Mouse (Mus musculus): ENCODE data around the gene Flot1.

The Flot1 gene

GRCm38 (mm10) chr17:35812307-35812706, 10.7 kb upstream of the Flot1 start:
- no peak for DNase-seq

DNA sequence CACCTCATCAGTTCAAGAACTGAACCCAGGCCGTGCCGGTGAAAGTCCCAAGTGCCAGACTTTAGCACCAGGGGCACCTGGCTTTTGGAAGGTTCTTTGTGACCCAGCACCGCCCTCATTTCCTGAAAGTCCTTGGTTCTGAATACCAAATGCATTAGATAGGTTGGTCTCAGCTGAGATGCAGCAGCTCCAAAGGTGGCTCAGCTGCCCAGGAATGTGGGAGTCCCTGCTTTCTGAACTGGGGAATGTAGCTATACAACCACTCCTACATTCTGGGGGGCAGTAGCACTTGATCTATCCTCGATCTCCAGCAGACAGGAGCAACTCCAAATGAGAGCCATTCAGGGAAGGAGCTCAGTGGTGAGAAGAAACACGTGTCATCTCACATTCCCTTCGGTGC, 10.3 kb upstream of the Flot1 start:
- DNase-seq: no peak

GRCm38 (mm10) chr17:35813245-35813647, 9.8 kb upstream of the Flot1 start:
- DNase-seq: peak; percentile 97

DNA sequence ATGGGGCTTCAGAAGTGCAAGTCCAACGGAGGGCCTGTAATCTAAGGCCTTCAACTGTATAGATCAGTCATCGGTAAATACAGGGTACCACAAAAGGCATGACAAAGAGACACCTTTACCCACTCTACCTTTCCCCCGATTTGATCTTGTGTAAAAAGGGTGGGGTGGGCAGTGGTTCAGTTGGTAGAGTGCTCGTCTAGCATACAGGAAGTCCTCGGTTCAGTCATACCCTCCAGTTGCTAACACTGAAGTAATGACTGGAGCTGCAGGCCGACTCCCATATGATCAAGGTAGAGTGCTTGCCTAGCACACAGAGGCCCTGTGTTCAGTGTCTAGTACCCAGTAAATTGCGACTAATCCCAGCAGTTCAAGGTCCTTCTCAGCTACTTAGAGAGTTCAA, 9.4 kb upstream of the Flot1 start:
- no peak for DNase-seq

DNA sequence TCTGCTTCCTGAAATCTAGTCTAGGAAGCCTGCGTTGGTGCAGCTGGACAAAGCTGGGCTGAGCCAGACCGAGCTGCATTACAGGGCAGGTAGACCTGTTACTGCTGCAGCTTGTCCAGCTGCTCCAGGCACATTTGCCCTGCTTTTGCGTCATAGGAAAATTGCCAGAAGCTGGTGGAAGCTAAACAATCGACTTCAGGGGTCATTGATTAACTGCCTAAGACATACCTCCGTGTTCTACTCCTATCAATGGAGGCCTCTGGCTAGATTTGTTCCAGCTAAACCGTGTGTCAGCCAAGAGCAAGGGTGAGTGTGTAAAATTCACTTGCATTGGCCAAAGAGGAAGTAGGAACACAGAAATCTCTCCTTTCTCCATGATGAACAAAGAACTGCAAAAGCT, 8.4 kb upstream of the Flot1 start:
- peak; percentile 85 for DNase-seq

GRCm38 (mm10) chr17:35815836-35816235, 7.2 kb upstream of the Flot1 start:
- no peak for DNase-seq

DNA sequence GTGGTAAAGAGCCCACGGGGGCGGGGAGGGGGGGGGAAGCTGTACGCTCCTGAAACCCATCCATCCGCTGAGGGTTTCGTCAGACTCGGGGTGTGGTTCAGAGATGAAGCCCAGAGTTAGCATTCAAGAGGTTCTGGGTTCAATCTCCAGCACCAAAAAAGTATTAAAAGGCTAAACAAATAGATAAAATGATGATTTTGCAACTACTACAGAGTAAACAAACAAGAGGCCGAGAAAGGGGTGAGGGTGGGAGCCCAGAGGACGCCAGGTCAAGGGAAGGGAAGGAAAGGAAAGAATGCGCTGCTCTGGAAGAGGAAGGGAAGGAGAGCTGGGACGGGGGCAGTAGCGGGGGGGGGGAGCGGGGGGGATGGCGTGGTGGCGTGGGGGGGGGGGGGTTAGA, 6.3 kb upstream of the Flot1 start:
- DNase-seq: peak; percentile 44

DNA sequence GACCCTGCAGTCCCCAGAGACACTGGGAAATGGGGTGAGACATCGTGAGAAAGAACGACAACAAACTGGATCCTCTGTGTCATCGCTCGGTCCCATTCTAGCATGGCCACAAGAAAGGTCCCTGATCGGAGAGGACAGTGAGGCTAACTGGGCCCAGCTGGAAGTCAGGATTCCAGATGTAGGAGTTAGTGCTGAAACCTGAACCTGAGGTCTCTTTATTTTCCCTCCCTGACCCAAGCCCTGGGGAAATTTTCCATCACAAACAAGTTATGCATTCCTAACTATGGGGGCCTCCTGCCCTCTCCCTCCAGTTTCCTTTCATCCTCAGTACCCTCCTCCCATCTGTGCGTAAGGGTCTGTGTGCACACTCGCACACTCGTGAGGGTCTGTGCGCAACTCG, 5.8 kb upstream of the Flot1 start:
- DNase-seq: peak; percentile 43

DNA sequence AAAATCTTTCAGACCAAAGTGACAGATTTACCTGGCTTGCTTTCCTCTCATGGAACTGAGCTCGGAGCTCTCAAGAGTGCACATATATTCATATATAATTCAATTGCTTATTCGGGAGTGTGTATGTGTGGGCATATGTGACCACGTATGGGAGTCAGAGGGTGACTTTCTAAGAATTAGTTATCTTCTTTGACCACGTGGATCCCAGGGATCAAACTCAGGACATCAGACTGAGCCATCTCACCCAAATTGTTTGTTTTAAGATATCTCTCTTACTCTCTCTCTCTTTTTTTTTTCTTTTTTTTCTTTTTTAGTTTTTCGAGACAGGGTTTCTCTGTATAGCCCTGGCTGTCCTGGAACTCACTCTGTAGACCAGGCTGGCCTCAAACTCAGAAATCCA, 2.9 kb upstream of the Flot1 start:
- DNase-seq: no peak

GRCm38 (mm10) chr17:35821439-35822430, 1.3 kb upstream of the Flot1 start, which contains the start of gene Ier3:
TSS of gene Ier3 (plus strand) at chr17:35821684.
- peak; percentile 93 for DNase-seq

DNA sequence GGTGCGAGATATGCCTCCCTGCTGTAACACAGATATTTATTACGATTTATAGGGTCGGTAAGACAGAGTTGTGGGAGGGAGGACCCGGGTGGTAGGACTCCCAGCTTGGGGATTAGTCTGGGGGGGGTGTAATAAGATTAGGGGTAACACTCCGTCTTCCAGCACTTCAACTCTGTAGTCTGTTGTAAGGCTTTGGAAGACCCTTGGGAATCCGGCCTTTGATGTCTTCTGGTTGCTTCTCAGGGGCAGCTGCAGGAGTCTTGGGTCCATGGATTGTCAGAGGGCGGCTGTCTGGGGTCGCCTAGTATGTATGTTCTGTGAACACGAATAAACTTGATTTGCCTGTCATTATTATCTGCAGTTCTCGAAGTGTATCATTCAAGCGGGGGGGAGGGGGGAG, 466 bp upstream of the Flot1 start:
- DNase-seq: no peak

DNA sequence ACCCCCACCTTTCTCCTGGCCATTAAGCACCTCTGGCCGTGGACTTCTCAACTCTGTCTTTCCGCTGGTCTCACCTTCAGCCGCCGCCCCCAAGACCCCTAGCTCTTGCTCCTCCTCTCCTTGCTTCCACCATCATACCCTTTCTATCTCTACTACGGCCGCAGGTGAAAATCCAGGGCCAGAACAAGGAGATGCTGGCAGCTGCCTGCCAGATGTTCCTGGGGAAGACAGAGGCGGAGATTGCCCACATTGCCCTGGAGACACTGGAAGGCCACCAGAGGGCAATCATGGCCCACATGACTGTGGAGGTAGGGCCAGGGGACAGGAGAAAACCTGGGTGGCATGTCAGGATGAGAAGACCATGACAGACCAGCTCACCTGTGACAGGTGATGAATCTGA, 1.4 kb downstream of the Flot1 start:
- DNase-seq: no peak

DNA sequence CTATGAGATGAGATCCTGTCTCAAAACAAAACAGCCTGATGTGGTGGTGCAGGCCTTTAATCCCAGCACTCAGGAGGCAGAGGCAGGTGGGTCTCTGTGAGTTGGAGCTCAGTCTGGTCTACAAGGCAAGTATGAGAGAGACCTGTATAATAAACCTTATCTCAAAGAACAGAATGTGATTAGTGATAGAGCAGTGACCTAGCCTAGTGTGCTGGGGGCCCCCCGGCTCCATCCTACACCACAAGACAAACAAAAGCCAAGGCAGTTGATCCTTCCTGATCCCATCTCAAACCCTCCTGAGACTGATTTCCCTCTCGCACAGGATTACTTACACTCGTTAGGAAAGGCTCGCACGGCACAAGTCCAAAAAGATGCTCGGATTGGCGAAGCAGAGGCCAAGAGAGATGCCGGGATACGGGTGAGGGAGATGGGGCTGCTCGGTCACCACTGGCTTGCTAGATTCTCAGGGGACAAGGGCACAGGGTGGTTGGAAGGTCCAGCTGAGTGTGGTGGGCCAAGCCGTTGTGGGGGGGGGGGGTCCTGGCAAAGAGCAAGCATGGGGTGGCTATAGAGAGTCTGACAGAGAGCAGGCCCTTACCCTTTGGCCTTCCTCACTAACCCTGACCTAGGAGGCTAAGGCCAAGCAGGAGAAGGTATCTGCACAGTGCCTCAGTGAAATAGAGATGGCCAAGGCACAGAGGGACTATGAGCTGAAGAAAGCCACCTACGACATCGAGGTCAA, 2.2 kb downstream of the Flot1 start:
- DNase-seq: no peak

DNA sequence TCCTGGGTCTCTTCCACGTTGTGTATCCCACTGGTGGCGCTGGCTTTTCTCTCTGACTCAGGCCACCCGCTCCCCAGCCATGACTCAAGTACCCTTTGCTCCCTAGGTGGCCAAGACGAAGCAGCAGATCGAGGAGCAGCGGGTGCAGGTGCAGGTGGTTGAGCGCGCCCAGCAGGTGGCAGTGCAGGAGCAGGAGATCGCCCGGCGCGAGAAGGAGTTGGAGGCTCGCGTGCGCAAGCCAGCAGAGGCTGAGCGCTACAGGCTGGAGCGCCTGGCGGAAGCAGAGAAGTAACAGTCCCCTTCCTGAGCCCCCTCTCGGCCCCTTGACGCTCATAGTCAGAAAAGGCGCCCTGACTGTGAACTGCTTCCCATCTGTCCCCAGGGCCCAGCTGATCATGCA, 6.7 kb downstream of the Flot1 start:
- peak; percentile 87 for DNase-seq

GRCm38 (mm10) chr17:35832400-35833238, 9.6 kb downstream of the Flot1 start:
- no peak for DNase-seq

- no peak for DNase-seq
These were observed 10.3 kb downstream of the Flot1 start for GRCm38 (mm10) chr17:35833239-35833751.

GRCm38 (mm10) chr17:35833894-35834293, 10.9 kb downstream of the Flot1 start:
- no peak for DNase-seq

DNA sequence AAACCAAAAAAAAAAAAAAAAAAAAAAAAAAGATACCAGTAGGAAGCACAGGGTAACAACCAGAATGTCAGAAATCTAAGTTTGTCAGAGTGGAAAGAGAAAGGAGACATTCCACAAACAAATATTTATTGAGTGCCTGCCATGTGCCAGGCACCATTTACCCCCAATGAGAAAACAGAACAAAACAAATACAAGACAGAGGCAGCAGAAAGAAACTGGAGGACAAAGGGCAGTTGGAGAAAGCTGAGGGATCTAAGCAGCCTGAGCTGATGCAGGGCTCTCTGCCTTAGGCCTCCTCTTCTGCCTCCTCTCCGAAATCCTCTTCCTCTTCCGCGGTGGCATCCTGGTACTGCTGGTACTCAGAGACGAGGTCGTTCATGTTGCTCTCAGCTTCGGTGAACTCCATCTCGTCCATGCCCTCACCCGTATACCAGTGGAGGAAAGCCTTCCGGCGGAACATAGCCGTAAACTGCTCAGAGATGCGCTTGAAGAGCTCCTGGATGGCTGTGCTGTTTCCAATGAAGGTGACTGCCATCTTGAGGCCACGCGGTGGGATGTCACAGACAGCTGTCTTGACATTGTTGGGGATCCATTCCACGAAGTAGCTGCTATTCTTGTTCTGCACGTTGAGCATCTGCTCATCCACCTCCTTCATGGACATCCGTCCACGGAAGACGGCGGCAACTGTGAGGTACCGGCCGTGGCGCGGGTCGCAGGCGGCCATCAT, 11.8 kb downstream of the Flot1 start:
- no peak for DNase-seq

DNA sequence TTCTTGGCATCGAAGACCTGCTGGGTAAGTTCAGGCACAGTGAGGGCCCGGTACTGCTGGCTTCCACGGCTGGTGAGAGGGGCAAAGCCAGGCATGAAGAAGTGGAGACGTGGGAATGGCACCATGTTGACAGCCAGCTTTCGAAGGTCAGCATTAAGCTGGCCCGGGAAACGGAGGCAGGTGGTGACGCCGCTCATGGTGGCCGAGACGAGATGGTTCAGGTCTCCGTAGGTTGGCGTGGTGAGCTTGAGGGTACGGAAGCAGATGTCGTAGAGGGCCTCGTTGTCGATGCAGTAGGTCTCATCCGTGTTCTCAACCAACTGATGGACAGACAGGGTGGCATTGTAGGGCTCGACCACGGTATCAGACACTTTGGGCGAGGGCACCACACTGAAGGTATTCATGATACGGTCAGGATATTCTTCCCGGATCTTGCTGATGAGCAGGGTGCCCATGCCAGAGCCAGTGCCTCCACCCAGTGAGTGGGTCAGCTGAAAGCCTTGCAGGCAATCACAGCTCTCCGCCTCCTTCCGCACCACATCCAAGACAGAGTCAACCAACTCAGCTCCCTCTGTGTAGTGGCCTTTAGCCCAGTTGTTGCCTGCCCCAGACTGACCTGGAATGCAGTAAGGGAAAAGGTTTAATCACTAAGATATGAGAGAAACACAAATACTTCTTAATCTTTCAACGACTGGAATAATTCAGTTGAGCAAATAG, 12.6 kb downstream of the Flot1 start:
- peak; percentile 55 for DNase-seq

DNA sequence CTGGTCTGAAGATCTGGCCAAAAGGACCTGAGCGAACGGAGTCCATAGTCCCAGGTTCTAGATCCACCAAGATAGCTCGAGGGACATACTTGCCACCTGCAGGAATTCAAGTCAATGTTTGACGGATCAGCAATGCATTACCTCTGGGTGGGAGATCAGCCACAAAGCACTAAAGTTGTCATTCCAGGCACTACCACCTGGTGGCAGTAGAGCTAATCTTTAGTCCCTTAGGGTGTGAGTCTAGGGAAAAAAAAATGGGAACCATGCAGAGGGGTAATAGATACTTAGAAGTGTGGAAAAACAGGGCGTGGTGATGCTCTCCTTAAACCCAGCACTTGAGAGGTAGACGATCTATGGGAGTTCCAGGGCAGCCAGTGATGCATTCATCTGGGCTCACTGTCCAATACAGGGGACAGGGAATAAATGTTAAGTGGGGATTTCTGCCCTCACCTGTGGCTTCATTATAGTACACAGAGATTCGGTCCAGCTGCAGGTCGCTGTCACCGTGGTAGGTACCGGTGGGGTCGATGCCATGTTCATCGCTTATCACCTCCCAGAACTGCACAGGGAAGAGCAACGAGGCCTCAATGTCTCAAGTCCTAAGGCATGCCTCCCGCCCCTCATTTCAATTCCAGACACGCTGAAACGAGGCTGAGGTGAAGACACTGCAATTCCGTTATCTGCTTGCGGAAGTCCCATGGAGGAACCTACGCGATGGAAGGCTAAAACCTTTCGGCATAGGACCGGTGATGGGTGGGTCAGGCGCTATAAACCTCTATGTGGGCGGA, 13.3 kb downstream of the Flot1 start:
- DNase-seq: peak; percentile 90
